Mouse (Mus musculus) liver, adult (tissue): Measurements from ENCODE around the gene Ust.

Source experiments
- GATA4 ChIP-seq: IDR thresholded peaks from 2 replicates; pipeline ENCODE4 v1.6.1; 2014; ENCODE audit warnings: mild to moderate bottlenecking, low read length; ENCODE audit not compliant: insufficient replicate concordance

Ust gene

GRCm38 (mm10) chr10:8511760-8512159 is 6.9 kb downstream of the Ust start:
- TF ChIP-seq GATA4: no peak

DNA sequence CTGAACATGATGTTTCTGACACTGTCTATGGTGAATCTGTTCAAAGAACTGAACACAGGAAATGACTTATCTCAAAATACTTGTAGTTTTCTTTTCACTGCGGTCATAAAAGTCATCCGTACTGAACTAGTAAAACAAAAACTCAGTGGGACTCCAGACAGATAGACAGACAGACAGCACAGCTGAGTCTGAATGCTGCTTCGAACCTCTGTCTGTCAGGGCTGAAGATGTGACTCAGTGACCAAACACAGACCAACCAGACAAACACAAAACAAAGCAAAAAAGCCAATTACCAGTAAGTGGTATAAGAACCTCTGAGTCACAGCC is 12.4 kb downstream of the Ust start:
- no peak for TF ChIP-seq GATA4

DNA sequence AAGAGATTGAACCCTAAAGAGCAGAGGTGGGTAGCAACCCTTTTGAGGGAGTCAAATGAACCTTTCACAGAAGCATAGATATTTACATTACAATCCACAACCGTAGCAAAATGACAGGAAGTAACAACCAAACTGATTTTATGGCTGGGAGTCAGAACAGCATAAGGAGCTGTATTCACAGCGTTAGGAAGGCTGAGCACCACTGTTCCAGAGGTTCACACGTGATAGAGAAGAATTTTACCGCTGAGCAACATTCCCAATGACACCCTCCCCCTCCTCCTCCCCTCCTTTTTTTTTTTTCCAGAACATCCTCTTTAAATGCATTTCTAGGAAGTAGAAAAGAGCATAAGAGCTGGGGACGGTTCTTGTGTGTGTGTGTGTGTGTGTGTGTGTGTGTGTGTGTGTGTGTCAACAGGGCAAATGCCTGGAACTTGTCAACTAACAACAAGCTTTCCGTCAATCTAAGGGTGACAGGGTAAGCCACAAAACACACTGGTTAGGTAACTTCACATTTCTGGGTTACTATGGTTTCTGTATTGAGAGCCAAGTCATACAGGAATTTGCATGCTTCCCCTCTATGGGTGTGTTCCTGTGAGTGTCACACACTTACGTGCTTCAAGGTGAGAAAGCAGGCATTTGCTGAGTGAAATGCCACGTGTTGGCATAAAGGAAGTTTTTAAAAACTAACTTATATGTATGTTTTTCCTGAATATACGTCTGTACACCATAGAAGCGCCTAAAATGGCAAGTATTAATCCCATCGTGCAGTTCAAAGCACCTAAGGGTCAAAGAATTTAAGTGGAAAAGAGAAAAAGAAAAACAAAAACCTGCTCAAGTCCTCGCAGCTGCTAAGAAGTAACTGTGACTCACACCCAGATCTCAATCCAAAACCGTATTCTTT is 13.0 kb downstream of the Ust start:
- no peak for TF ChIP-seq GATA4

DNA sequence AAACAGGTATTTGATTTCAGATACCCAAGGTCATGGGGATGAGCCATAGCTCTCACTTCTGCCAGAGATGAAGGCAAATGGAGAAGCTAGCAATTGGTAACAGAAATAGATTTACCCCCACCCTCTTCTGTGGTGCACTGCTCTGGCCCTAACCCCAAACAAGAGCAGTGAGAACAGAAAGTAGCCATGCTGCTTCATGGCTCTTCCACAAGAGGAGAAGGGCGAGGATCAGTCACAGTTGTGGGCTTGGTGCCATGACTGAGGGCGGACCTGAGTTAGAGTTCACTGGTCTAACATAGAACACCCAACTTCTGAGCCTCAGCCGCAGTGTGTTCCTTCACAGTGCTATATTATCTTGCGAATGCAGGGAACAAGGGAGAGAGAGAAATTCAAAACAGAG is 13.8 kb downstream of the Ust start:
- TF ChIP-seq GATA4: no peak

DNA sequence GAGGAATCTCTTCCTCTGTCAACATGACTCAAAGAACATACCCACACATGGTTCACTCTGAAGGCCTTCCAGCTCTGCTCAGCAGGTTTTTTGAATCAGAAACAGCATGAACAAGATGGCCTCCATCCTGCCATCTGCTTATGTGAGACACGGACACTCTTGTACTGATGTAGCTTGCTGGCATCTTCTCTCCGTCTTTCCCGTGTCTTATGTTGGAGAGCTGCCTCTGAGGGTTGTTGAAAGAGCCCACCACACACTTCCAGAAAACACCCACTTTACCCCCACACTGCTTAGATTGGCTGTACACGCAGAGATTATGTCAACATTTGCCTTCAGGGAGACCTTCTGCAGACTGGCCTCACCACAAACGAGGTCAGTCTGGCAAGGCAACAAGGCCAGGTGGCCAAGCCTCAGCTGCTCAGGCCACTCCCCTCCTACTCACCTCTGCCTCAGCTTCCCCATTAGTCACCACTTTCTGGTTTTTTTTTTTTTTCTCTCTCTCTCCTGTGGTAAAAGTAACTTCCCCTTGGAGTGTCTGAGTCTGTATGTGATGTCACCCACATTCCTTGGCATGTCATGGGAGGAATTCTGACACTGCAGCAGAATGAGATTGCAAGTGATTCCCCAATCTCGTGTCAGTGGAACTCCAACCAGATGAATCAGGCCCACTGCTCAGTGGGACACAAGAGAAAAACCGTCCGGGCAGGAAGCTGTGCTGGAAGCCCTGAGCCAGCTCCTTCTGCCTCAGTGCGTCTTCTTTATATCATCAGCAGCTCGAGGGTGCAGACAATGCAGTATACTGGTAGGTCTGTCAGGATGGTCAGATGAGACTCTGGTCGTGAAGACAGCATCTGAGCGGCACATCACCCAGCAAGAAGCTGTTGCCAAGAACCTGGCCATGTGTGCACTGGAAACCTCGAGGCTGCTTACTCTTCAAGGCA is 19.4 kb downstream of the Ust start:
- TF ChIP-seq GATA4: no peak

DNA sequence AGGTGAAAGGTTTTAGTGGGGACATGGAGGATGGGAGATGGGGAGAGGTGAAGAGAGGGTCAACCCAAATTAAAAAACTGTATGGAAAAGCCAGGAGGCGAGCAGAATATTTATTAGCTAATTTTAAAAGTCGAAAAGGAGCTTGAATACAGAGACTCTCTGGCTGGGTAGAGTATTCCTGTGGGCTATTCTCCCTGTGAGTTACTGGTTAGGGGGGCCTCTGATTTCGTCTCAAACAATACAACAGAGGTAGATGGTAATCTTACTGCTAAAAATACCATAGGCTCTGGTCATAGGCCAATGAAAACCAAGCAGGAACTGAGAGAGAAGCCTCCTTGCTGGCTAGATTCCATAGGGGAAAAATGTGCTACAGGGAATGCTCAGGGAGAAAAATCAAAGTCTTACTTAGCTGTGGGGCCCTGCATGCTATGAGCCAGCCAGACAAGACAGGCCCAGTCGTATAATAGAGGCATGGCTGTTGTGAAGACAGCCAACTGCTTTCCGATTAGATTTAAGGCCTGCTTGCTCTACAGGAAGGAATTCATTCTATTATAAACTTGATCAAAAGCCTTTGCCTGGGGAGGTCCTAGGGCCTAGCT is 23.0 kb downstream of the Ust start:
- no peak for TF ChIP-seq GATA4

DNA sequence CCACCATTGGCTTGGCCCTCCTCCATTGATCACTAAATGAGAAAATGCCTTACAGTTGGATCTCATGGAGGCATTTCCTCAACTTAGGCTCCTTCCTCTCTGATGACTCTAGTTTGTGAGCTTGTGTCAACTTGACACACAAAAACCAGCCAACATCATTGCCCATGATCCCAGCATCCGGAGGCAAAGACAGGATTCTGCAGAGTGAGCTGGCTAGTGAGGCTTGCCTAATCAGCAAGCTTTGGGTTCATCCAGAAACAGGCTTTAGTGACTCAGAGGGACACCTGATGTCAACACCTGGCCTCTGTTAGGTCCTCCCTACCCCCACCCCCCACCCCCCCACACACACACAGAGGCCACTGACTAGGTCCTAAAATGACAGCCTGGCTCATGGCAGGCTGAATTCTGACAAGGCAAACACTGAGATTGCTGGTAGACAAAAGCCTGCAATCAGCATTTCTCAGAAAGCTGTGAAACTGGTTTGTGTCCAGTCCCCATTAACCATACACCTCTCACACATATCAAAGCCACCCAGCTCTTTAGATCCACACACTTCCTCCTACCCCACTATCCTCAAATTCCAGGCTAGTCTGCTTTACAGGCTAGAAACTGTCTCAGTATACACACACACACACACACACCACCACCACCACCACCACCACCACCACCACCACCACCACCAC is 26.6 kb downstream of the Ust start:
- TF ChIP-seq GATA4: no peak

- TF ChIP-seq GATA4: no peak
Measured at GRCm38 (mm10) chr10:8487388-8487787, 31.2 kb downstream of the Ust start.

DNA sequence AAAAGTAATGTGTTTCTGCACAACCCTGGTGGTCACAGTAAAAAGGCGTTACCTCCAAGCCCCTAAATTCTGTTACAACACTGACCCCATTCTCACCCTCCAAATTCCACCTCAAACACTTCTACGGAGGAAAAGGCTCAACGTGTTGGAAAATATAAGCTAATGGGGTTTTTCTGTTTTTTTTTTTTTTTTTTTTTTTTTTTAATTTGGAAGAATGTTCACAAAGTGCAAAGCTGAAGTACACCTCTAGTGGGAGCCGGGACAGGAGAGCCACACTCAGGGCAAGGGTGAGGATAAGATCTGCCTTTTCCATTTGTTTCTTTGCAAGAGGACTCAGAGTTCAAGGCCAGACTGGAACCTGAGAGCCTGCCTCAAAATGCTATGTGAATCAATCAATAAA is 34.1 kb downstream of the Ust start:
- no peak for TF ChIP-seq GATA4

DNA sequence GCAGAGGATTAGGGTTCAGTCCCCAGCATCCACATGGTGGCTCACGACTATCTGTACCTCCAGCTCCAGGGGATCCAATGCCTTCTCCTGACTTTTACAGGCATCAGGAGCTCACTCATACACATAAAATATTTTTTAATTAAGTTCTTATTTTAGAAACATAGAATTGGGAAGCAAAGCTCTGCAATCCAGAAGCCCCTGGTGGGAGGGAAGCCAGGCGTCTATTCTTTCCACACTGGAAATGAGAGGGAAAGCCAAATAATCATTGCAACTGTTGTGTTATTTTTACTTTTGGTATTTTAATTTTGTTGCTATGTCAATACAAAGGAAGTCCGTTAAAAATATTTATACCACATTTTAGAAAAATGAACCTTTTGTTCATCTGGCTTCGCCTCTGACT is 35.8 kb downstream of the Ust start:
- TF ChIP-seq GATA4: no peak

DNA sequence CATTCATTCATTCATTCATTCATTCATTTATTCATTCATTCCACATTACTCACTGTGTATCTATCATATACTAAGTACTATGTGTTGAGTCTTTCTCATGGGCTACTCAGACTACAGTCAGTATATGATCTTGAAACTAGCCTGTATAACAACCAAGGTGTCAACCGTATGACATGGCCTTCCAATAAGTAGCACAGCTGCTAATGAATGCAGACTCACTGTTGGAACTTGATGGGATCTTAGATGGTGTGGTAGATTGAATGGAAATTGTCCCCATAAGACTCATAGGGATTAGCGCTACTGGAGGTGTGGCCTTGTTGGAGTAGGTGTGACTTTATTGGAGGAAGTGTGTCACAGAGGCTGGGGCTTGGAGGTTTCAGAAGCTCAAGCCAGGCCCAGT is 38.8 kb downstream of the Ust start:
- TF ChIP-seq GATA4: no peak

DNA sequence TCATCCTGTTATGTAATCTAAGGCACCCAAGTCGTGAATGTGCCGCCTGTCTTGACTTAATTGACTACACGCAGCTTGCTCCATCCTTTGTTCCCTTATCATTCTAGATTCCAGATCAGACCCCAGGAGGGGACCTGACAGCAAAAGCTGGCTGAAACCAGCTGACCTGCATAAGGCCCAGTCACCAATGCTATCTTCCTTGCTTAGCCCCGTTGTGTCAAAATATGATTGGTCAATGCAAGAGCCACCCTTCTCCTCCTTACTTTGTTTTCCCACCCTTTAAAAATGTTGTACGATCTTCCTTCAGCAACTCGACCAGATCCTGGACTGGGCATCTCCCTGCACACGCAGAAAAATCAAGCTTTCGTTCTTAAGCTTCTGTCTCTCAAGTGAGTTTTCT is 40.7 kb downstream of the Ust start:
- TF ChIP-seq GATA4: no peak

- TF ChIP-seq GATA4: no peak
Measured at GRCm38 (mm10) chr10:8471995-8472394, 46.6 kb downstream of the Ust start.

DNA sequence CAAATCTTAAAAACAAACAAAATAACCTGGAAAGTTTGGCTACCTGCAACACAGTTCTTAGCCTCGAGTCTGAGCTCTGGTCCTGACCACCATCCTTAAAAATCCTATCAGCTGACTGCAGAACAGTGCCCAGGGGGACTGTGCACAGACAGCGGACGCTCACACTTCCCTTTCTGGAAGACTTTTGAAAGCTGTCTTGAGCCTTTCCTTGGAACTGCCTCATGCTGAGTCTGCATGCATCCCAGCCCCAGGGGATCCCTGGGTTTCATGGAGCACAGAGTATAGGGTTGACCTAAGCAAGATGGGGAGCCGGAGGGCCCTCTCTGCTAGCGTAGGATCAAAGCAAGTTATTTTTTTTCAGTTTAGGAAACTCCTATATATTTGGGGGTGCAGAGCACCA is 47.6 kb downstream of the Ust start:
- no peak for TF ChIP-seq GATA4

GRCm38 (mm10) chr10:8469516-8469915 is 49.1 kb downstream of the Ust start:
- no peak for TF ChIP-seq GATA4
